Mouse (Mus musculus) lung, postnatal 0 days (tissue): ENCODE data around the gene Actn4. TPM values are rescaled to one million over a fixed set of nuclear protein-coding genes. Genes with fewer than 3 reads are reported as not detected.

Source experiments
- ATAC-seq: fragments of 200-750 bp; cut with Nextera tagmentation; 2 replicates; pipeline ENCODE4 v1.8.0; 2017; ENCODE audit warnings: moderate library complexity
- DNase-seq: peaks from one replicate; pipeline ENCODE4 v3.0.0-alpha.2; 2016; ENCODE audit warnings: low spot score
- H3K27ac ChIP-seq: fragments of 300-500 bp; sonication (generic); 2 replicates; pipeline ENCODE4 v1.5.1; 2014; ENCODE audit warnings: antibody characterized with exemption, mild to moderate bottlenecking, low read length, mixed read lengths
- H3K27me3 ChIP-seq: fragments of 300-500 bp; sonication (generic); replicated peaks from 2 replicates; pipeline ENCODE4 v1.6.1; 2014; ENCODE audit warnings: low read length, mixed read lengths; ENCODE audit not compliant: insufficient read depth
- H3K36me3 ChIP-seq: fragments of 300-500 bp; sonication (generic); 2 replicates; pipeline ENCODE4 v1.6.1; 2014; ENCODE audit warnings: low read length, mixed read lengths; ENCODE audit not compliant: insufficient read depth
- H3K4me1 ChIP-seq: fragments of 300-500 bp; sonication (generic); 2 replicates; pipeline ENCODE4 v1.6.1; 2014; ENCODE audit warnings: antibody characterized with exemption, low read depth, low read length, mixed read lengths; ENCODE audit not compliant: insufficient read depth
- H3K4me2 ChIP-seq: fragments of 300-500 bp; sonication (generic); replicated peaks from 2 replicates; pipeline ENCODE4 v1.6.1; 2014; ENCODE audit warnings: low read depth, mild to moderate bottlenecking, low read length, moderate library complexity, mixed read lengths
- H3K4me3 ChIP-seq: fragments of 300-500 bp; sonication (generic); 2 replicates; pipeline ENCODE4 v1.5.1; 2014; ENCODE audit warnings: low read depth, low read length
- H3K9ac ChIP-seq: fragments of 300-500 bp; sonication (generic); replicated peaks from 2 replicates; pipeline ENCODE4 v1.6.1; 2014; ENCODE audit warnings: low read depth, mild to moderate bottlenecking
- H3K9me3 ChIP-seq: fragments of 300-500 bp; sonication (generic); 2 replicates; pipeline ENCODE4 v1.6.1; 2016; ENCODE audit warnings: low read length, mixed read lengths
- CTCF ChIP-seq: IDR thresholded peaks from 2 replicates; pipeline ENCODE4 v1.5.1; 2016; ENCODE audit warnings: antibody characterized with exemption, mild to moderate bottlenecking
- EP300 ChIP-seq: IDR thresholded peaks from 2 replicates; pipeline ENCODE4 v1.6.1; 2016; ENCODE audit warnings: antibody characterized with exemption, mild to moderate bottlenecking, control low read depth
- WGBS: fragments of 180-500 bp; shearing (Covaris S2); extraction: QIAGEN DNeasy Blood & Tissue Kit; methylation state at CpG from one replicate; pipeline ENCODE4 v1.1.7; 2014; 5-methylcytosine and 5-hydroxymethylcytosine counted together
- polyA plus RNA-seq: library from polyadenylated mRNA; unstranded; fragments of >200 nt; fragmentation: Nextera tagmentation; extraction: Ambion mirVana; gene quantifications from 2 replicates; pipeline ENCODE4 v1.2.1, GENCODE M21; 2015

Actn4 gene
- polyA plus RNA-seq = 202 and 218 TPM in 2 replicates

DNA sequence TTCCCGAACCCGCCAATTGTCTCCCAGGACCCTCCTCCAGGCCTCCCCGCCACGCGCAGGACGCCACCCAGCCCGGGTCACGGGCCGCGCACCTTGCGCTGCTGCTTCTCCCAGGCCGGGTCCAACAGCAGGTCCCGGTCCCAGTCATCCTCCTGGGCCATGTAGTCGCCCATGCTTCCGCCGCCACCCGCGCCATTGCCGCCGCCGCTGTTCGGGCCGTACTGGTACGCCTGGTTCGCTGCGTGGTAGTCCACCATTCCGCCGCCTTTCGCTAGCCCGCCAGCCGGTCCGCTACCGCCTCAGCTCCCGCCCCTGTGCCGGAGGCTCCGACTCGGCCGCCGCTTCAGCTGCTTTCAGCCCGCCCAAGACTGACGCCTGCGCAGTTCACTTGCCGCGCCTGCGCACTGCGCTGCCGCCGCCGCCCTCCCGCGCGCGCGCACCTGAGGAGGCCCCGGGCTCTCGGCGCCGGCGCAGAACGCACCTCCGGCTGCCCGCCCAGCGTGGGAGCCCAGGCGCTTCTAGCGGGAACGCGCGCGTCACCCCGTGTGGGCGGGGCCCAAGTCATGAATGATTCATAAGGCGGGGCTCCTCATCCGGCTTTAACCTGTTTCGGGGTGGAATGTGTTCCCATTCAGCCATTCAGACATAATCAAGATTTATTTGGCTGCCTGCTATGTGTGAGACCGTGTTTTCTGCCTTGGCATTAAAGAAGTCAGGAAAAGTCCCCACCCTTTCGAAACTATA, at the start of gene Actn4:
Gene Actn4, minus strand, starts transcription at position 414 of the 744 bp plus-strand sequence.
- peak; percentile 89 for ATAC-seq

DNA sequence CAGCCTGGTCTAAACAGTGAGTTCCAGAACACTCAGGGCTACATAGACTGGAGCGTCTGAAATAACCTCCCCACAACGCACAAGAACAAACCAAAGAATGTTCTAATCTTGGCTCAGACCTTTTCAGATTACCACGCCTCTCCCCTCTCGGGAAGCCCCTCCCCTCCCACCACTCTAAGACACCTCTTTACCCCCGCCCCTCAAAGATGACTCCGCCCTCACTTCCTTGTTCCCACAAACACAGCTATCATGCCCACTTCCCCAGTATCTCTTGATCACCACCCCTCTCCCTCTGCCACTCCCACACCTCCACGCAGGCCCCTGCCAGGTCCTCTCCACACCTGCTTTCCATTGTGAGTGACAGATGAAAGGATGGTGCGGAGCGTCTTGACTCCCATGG, 46.6 kb upstream of the Actn4 start:
- Histone ChIP-seq H3K27me3 (no peaks in the 10 kb centered on the region), H3K4me2 (no peak overlapping the region), H3K36me3 (no peaks in the 10 kb centered on the region), H3K9ac (no peak overlapping the region), H3K4me1 (no peaks in the 10 kb centered on the region), H3K9me3 (no peaks in the 10 kb centered on the region), H3K27ac (no peak overlapping the region), H3K4me3 (no peak overlapping the region)
- TF ChIP-seq EP300 (no peak), CTCF (no peak)
- peak; percentile 22 for DNase-seq
- no peak for ATAC-seq
- WGBS = 50% methylated on average over 9 of the region's 9 CpGs

More for the DNA sequence above, at the start of gene Actn4:
- Histone ChIP-seq H3K4me3 (peak within 1 kb of the TSS; percentile 98), H3K4me2 (peak within 1 kb of the TSS; percentile 71), H3K4me1 (peaks cover 17% of the 10 kb centered on the region; the same call in 1 of the 2 replicates), H3K9me3 (no peaks in the 10 kb centered on the region), H3K9ac (peak within 1 kb of the TSS; percentile 95), H3K27ac (peak within 1 kb of the TSS; percentile 94), H3K27me3 (no peaks in the 10 kb centered on the region), H3K36me3 (no peaks in the 10 kb centered on the region)
- under 1% methylated on average over 74 of the region's 76 CpGs for WGBS
- TF ChIP-seq CTCF (no peak), EP300 (peak; percentile 68; the same call in 1 of the 2 replicates)
- DNase-seq = peak; percentile 98

DNA sequence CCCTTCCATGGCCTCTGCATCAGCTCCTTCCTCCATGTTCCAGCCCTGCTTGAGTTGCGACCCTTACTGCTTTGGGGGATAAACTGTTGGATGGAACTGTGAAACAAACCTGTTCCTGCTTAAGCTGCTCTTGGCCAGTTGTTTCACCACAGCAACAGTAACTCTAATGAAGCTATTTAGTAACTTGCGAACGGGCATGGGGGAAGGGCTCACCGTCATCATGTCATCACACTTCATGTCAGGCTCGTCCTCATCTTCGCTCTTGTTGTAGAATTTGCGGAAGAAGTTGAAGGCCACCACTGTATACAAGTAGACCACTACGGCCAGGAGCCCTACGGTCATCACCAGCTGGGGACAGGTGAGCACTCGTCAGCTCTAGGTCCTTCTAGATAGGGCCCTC, 46.0 kb upstream of the Actn4 start:
- 86% methylated on average over 10 of the region's 10 CpGs for WGBS
- DNase-seq = no peak
- no peak overlapping the region for H3K4me2 ChIP-seq
- no peak overlapping the region for H3K4me3 ChIP-seq
- no peaks in the 10 kb centered on the region for H3K4me1 ChIP-seq
- no peaks in the 10 kb centered on the region for H3K36me3 ChIP-seq
- no peaks in the 10 kb centered on the region for H3K9me3 ChIP-seq
- no peak overlapping the region for H3K9ac ChIP-seq
- no peak overlapping the region for H3K27ac ChIP-seq
- H3K27me3 ChIP-seq = no peaks in the 10 kb centered on the region
- TF ChIP-seq CTCF (no peak), EP300 (no peak)
- no peak for ATAC-seq

DNA sequence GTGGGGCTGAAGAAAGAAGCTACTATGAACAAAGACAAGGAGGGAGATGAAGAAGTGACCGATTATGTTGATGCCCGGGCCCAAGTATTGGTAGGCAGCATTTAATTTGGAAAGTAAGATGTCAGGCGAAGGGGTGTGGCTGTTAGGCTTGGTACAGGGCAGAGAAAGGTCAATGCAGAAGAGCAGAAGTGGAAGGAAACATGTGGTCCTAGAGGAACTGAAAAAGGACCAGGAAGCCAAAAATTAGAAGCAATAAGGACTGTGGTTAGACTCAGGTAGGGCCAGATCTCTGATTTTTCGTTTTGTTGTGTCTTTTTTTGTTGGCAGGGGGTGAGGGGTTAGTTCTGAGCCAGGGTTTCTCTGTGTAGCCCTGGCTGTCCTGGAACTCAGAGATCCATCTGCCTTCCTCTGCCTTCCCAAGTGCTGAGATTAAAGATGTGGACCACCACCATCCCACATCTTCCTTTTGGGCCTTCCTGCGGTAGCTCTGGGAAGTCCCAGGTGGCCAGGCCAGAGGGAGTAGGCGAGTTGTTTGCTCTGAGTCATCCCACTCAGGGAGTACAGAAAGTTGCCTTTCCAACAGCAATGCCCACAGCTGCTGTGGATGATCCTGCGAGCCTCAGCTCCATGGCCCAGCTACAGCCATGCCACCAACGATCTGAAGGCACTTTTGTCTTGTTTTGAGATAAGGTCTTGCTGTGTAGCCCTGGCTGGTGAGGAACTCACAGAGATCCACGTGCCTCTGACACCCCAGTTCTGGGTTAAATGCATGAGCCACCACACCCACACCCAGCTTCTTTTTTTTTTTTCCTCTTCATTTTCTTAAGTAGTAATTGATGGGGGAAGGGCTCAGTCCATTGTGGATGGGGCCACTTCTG, 45.3 kb upstream of the Actn4 start:
- no peaks in the 10 kb centered on the region for H3K4me1 ChIP-seq
- ATAC-seq (no peak), DNase-seq (no peak)
- no peak overlapping the region for H3K9ac ChIP-seq
- no peaks in the 10 kb centered on the region for H3K36me3 ChIP-seq
- H3K27me3 ChIP-seq = no peaks in the 10 kb centered on the region
- no peak overlapping the region for H3K4me3 ChIP-seq
- H3K4me2 ChIP-seq = no peak overlapping the region
- no peak overlapping the region for H3K27ac ChIP-seq
- 62% methylated on average over 9 of the region's 9 CpGs for WGBS
- TF ChIP-seq EP300 (no peak), CTCF (no peak)
- no peaks in the 10 kb centered on the region for H3K9me3 ChIP-seq

DNA sequence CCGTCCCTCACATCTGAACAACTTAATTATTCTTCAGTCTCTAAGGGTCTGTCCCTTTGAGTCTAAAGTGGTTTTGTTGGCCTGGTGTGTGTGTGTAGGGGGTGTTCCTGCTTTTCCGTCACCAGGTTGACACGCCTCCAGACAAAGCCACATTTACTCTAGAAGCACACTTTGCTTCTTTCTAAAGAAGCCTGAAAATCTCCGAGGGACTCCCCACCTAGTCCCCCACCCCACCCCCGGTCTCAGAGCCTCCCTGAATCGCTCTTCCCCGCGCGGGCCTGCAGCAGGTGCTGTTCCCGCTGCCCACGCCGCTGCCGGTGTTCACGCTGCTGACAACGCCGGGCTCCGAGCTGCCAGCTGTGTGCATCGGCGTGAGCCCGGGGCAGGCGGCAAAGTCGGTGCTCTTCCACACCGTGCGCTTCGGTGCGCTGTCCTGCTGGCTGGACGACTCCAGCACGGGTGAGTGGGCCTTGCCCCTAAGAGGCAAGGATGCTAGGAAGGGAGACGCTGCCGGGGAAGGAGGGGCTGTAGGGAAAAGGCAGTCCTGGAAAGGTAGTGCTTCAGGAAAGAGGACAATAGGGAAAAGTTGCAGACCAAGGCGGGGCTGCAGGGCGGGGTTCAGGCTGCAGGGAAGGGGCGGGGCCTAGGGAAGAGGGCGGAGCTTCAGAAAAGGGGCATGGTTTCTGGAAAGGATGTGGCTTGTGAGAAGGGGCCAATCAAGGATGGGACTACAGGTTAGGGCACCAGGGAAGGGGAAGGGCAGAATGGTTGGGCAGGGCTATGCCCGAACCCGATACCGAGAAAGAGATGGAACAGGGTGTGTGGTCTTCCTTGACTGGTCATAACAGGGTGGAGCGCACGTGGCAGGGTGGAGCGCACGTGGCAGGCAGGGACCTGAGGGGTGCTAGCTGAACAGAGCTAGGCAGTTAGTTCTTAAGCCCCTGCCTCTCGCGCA, 38.8 kb upstream of the Actn4 start:
- Histone ChIP-seq H3K4me1 (peaks cover 7% of the 10 kb centered on the region; the same call in 1 of the 2 replicates), H3K36me3 (no peaks in the 10 kb centered on the region), H3K27ac (no peak overlapping the region), H3K4me3 (peak overlapping the region; percentile 28), H3K9ac (0 out of 2 replicates have a peak overlapping the region, but pooled peaks have one; percentile 12), H3K4me2 (peak overlapping the region; percentile 68), H3K9me3 (no peaks in the 10 kb centered on the region), H3K27me3 (no peaks in the 10 kb centered on the region)
- TF ChIP-seq EP300 (no peak), CTCF (no peak)
- WGBS = 4% methylated on average over 43 of the region's 43 CpGs
- ATAC-seq (peak; percentile 87), DNase-seq (peak; percentile 67)
